Mouse (Mus musculus) adrenal gland, postnatal 25 days (tissue): ENCODE data around the gene Faf2. TPM values are rescaled to one million over a fixed set of nuclear protein-coding genes. Genes with fewer than 3 reads are reported as not detected.

ENCODE experiments used
- DNase-seq: peaks from one replicate; pipeline ENCODE4 v3.0.0; 2021; ENCODE audit warnings: mixed read lengths
- total RNA-seq: library from RNA; stranded (reverse); gene quantifications from 2 replicates; pipeline ENCODE4 v1.2.3, GENCODE M21; 2021

Gene Faf2
- total RNA-seq, 1 experiment from 2014 or later, result 84.9 TPM

GRCm38 (mm10) chr13:54681291-54681690, 59.7 kb downstream of the Faf2 start:
- DNase-seq, result no peak

GRCm38 (mm10) chr13:54683301-54683700, 61.7 kb downstream of the Faf2 start:
- no peak for DNase-seq

DNA sequence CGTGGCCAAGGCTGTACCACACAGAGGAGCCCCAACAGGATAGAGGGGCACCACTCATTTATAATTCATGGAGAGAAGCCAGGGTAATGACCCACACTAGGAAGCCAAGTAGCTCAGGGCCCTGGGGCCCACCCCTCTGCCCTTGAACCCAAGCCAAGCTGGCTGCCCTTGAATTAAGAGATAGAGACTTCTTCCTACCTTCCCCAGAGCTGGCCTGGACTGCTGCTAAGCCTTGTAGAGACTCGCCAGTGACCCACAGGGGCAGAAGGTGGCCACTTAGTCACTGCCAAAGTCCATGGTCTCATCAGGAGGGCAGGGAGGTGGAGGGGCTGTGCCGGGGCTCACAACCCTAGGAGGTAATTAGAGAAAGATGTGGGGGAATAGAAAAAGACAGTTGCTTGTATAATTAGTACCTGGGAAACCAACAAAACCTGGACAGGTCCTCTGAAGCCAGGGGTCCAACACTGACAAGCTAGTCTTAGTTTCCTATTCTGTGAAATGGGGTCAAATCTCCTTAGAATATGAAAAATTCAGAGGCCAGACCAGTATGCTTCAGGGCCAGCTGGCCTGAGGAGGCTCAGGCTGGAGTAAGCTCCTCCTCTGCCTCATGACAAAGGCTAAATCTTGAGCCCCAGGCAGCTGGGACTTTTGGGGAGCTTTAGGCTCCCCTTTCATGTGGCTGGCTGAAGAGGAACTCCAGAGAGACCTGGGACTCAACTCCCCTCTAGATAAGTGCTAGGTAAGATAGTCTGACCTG, 62.7 kb downstream of the Faf2 start:
- DNase-seq, result peak; percentile 85

DNA sequence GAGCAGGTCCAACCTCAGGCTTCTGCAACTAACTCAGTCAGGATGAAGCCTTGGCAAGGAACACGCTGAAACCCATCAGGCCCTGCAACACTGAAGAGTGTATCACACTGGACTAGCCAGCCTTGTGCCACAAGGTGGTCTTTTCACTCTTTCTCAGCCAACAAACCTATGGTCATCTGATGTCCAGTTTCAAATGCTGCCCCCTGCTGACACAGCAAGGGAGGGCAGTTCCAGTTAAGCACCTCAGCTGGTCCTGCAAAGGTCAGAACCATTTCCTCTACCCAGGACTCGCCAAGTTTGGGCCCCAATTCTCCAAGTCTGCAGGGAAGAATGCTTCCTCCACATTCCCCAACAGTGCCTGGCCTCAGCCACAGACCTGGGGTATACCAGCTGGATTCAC, 63.6 kb downstream of the Faf2 start:
- DNase-seq, result peak; percentile 63

DNA sequence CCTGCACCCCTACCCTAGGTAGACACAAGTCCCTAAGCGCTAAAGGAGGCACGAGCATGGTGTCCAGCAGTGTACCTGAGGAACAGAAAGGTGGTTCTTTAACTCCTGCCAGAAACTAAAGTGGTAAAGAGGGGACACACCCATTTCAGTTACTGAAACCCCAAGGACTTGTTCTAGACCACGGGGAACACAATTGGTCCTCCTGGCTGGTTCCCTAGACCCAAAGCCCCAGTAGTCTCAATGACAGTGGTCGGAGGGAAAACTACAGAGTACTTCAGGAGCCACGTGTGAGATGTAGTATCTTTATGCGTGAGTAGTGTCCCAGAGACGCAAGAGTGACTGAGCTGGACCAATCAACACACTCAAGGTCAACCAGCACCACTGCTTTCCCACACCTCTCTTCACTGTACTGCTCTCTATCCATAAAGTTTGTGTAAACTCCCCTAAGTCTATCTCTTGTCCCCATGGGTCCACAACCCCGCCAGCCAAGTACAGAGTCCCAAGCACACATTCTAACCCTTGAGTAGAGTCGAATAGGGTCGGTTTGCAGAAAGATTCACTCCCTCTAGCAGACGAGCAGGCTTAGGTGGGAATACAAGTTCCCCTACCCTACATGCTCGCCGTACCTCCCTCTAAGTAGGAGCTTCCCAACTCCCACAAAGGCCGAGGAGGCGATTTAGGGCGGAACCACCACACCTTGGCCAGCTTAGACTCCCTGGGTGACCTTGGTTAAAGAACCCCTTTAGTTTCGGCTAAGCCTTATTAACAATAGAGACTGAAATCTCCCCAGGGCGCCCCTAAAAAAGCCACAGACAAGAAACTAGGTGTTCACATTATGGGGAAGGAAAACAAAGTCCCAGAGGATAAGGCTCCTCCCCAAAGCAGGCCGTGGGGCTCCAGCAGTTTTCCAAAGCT, 64.8 kb downstream of the Faf2 start:
- no peak for DNase-seq

- DNase-seq, result peak; percentile 76
Observed at GRCm38 (mm10) chr13:54687096-54687495, 65.5 kb downstream of the Faf2 start.

DNA sequence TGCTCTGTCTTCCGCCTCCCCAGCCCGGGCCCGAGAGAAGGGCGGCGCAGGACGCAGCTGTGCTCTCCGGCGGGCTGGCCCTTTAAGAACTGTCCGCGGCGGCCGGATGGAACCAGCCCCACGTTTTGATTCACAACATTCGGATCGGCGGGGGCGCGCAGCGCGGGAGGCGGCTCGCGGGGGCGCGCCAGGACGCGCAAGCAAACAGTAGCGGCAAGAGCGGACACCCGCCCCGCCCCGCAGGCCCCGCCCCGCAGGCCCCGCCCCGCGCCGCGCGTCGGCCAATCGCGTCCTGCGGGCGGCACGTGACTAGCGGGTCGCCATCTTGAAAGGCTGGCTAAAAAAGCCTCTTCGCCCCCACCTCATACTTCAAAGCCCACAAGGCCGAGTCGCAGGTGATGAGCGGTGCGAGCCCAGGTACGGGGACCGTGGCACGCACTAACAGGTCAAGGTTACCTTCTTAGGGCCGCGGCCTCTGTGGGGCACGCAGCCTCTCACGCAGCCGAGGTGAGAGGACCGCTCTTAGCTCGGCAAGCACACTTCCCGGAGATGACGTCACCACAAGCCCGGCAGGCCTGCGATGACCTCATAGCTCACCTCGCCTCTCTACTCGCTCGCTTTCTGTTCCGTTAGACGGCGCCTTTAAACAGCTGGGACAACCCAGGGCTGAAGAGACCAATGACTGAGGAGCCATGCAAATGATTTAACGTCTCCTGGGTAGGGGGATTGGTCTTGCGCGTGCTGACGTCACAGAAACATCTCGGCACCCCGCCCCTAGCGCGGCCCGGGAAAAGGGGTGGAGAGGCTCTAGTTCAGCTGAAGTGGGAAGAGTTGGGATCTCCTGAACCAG, 66.2 kb downstream of the Faf2 start:
- peak; percentile 96 for DNase-seq

DNA sequence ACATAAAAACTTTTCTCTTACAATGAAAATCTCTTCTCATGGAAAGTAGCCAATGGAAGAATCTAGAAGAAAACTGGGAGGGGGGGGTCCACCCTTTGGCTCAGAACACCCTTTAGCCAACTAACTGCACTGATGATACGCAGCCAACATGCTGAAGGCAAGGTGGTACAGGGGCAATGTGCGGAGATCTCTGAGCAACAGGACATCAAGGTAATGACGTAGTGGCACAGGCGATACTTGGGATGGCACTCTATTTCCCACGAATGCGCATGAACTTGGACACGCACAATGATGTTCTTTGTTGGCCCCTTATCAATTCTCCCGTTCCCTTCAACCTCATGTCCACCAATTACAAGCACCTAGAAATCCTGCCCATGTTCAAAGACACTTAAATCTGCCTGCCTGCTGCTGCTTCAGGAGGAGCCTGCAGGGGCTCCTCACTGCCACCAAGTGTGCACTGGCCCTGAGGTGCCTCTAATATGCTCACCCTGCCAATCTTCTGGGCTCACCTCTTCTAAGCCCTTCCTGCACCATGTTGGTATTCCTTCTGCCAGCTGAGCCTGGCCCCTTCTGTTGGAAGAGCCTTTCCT, 68.7 kb downstream of the Faf2 start:
- DNase-seq, result no peak

DNA sequence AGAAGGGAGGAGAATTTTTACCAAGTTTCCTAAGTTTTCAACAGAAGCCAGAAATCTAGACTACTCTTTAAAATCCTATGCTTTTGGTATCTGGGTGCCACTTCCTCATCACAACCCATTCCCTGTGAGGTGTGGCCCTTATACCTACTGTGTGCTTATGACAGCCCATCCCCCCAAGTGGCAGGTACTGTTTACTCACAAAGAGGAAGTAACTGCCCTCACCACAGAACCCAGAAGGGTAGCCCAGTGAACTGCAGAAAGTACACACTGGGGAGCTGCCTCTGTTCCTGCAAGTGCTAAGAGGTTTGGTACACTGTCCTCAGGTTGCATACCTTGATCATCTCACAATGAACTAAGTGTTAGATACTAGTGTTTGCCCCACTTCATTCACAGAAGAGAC, 70.2 kb downstream of the Faf2 start:
- no peak for DNase-seq

GRCm38 (mm10) chr13:54692711-54693557, 71.3 kb downstream of the Faf2 start:
- no peak for DNase-seq

GRCm38 (mm10) chr13:54693558-54694347, 72.2 kb downstream of the Faf2 start, which contains the start of gene Rnf44:
Gene Rnf44 (minus strand): TSS chr13:54693907.
- DNase-seq, result peak; percentile 99

DNA sequence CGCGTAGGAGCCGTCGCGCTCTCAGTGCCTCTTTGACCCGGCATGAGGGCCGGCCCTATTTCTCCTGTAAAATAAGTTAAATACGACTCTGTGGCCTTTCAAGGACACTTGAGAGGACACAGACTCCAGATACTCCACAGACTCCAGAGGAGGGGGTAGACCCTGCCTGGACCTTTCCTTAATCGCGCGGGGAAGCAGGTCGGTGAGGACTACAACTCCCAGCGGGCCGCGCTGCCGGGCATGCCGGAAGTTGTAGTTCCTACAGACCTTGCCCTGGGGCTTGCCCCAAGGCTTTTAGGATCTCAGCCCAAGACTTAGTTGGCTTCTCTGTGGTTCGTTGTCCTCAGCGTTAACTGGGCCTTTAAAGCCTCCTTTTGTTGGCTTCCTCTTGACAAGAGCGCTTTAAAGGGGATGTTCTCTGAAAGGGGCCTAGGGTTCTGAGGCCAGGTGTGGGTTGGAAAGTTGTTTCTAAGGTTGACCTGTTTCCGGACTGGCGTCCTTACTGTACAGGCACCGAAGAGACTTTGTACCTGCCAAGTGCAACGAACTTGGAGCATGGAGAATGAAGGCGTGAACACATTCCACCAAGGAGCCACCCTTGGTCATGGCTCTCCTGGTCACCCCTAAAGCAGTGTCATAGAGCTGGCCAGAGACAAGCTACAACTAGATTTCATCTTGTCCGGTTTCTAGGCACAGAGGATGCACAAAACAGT, 72.9 kb downstream of the Faf2 start:
- DNase-seq, result peak; percentile 86

- DNase-seq, result no peak
Observed at GRCm38 (mm10) chr13:54695479-54696230, 74.1 kb downstream of the Faf2 start.

- no peak for DNase-seq
Observed at GRCm38 (mm10) chr13:54701243-54701642, 79.7 kb downstream of the Faf2 start, which contains the start of gene Cdhr2. Gene Cdhr2 (plus strand): TSS chr13:54701461.

- DNase-seq, result no peak
Observed at GRCm38 (mm10) chr13:54702507-54702906, 80.9 kb downstream of the Faf2 start.

GRCm38 (mm10) chr13:54704890-54705289, 83.3 kb downstream of the Faf2 start:
- no peak for DNase-seq

DNA sequence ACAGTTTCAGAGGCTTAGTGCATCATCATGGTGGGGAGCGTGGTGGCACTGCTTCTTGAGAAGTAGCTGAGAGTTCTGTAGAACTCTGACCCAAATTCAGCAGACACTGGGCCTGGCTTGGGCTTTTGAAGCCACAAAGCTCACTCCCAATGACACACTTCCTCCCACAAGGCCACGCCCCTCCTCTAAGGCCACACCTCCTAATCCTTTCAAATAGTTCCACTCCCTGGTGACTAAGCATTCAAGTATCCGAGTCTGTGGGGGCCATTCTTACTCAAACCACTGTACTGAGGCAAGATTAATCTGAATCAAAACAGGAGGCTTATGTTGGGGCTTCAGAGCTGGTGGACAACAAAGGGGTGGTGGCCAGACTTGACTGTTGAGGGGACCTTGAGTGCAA, 89.3 kb downstream of the Faf2 start:
- no peak for DNase-seq
